Mouse (Mus musculus) intestine, embryonic 14.5 days (tissue): ENCODE measurements around the gene Zfp811. TPM values are rescaled to one million over a fixed set of nuclear protein-coding genes. Genes with fewer than 3 reads are reported as not detected.
A peak's percentile ranks its signal among the peaks of the same experiment; 100 is the strongest.

ENCODE experiments used
- ATAC-seq: fragments of 200-750 bp; cut with Nextera tagmentation; replicated peaks from 2 replicates; pipeline ENCODE4 v1.8.0; 2017; ENCODE audit warnings: low read depth, moderate number of reproducible peaks, moderate TSS enrichment, moderate library complexity; ENCODE audit not compliant: low FRiP score, low TSS enrichment
- DNase-seq: peaks from one replicate; pipeline ENCODE4 v3.0.0-alpha.2; 2018; ENCODE audit warnings: low spot score
- H3K27ac ChIP-seq: fragments of 300-500 bp; sonication (generic); 2 replicates; pipeline ENCODE4 v1.5.1; 2014; ENCODE audit warnings: low read depth, mild to moderate bottlenecking, control low read depth
- H3K27me3 ChIP-seq: fragments of 300-500 bp; sonication (generic); replicated peaks from 2 replicates; pipeline ENCODE4 v1.6.1; 2014; ENCODE audit warnings: low read length, control low read depth; ENCODE audit not compliant: control insufficient read depth, insufficient read depth
- H3K36me3 ChIP-seq: fragments of 300-500 bp; sonication (generic); 2 replicates; pipeline ENCODE4 v1.6.1; 2014; ENCODE audit warnings: low read length, control low read depth; ENCODE audit not compliant: control insufficient read depth, insufficient read depth
- H3K4me1 ChIP-seq: fragments of 300-500 bp; sonication (generic); replicated peaks from 2 replicates; pipeline ENCODE4 v1.6.1; 2014; ENCODE audit warnings: low read length, control low read depth, mixed read lengths; ENCODE audit not compliant: control insufficient read depth, insufficient read depth
- H3K4me2 ChIP-seq: fragments of 300-500 bp; sonication (generic); 2 replicates; pipeline ENCODE4 v1.6.1; 2014; ENCODE audit warnings: low read length
- H3K4me3 ChIP-seq: fragments of 300-500 bp; sonication (generic); 2 replicates; pipeline ENCODE4 v1.5.1; 2014; ENCODE audit warnings: low read depth, low read length, control low read depth, mixed read lengths
- H3K9ac ChIP-seq: fragments of 300-500 bp; sonication (generic); 2 replicates; pipeline ENCODE4 v1.6.1; 2014; ENCODE audit warnings: mild to moderate bottlenecking, low read length
- H3K9me3 ChIP-seq: fragments of 300-500 bp; sonication (generic); 2 replicates; pipeline ENCODE4 v1.6.1; 2016; ENCODE audit warnings: low read length, control low read depth; ENCODE audit not compliant: control insufficient read depth
- WGBS: fragments of 180-500 bp; shearing (Covaris S2); extraction: QIAGEN DNeasy Blood & Tissue Kit; methylation state at CpG from one replicate; pipeline ENCODE4 v1.1.7; 2014; 5-methylcytosine and 5-hydroxymethylcytosine counted together
- polyA plus RNA-seq: library from polyadenylated mRNA; unstranded; fragments of >200 nt; fragmentation: Nextera tagmentation; extraction: Ambion mirVana; gene quantifications from 2 replicates; pipeline ENCODE4 v1.2.1, GENCODE M21; 2014

Zfp811 gene
- polyA plus RNA-seq, 1 experiment from 2014 or later: 5.3 TPM

- H3K9ac ChIP-seq: peak overlapping the region; percentile 91
- WGBS: 67% methylated on average over 6 of the region's 6 CpGs
- ATAC-seq: no peak
Observed at GRCm38 (mm10) chr17:32786944-32787343, 22.8 kb downstream of the Zfp811 start.

DNA sequence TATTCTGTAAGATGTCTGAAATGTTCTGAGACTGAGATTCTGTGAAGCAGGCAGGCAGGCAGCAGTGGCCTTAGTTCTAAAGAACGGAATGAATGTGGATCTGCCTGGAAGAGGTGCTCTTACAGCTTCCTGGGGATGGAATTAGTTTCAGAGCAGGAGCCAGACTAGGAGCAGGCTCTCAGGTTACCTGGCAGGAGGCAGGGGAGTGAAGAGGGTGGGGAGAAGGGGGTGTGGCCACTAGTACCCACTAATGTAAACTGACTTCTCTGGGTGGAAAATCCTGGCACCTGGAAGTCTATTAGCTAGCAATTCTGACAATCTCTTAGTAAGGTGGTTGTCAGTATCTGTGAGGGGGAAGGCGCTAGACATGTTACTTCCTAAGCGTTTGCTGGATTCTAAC, 24.1 kb downstream of the Zfp811 start:
- Histone ChIP-seq H3K27ac (no peak overlapping the region), H3K4me1 (peaks cover 16% of the 10 kb centered on the region), H3K4me2 (no peak overlapping the region), H3K9ac (no peak overlapping the region), H3K4me3 (no peak overlapping the region), H3K36me3 (peaks cover 36% of the 10 kb centered on the region), H3K27me3 (no peaks in the 10 kb centered on the region), H3K9me3 (no peaks in the 10 kb centered on the region)
- ATAC-seq (no peak), DNase-seq (no peak)
- WGBS: 83% methylated on average over 3 of the region's 3 CpGs

More at GRCm38 (mm10) chr17:32786944-32787343, 22.8 kb downstream of the Zfp811 start:
- no peak for DNase-seq
- H3K36me3 ChIP-seq: peaks cover 36% of the 10 kb centered on the region
- H3K4me1 ChIP-seq: peaks cover 16% of the 10 kb centered on the region
- H3K9me3 ChIP-seq: no peaks in the 10 kb centered on the region
- H3K27me3 ChIP-seq: no peaks in the 10 kb centered on the region
- H3K4me2 ChIP-seq: peak overlapping the region; percentile 74
- no peak overlapping the region for H3K27ac ChIP-seq
- peak overlapping the region; percentile 61 for H3K4me3 ChIP-seq

GRCm38 (mm10) chr17:32777564-32777963, 32.2 kb downstream of the Zfp811 start:
- H3K4me1 ChIP-seq: no peaks in the 10 kb centered on the region
- no peak overlapping the region for H3K9ac ChIP-seq
- H3K27me3 ChIP-seq: no peaks in the 10 kb centered on the region
- no peaks in the 10 kb centered on the region for H3K9me3 ChIP-seq
- H3K27ac ChIP-seq: no peak overlapping the region
- H3K4me3 ChIP-seq: no peak overlapping the region
- 88% methylated on average over 3 of the region's 3 CpGs for WGBS
- no peak overlapping the region for H3K4me2 ChIP-seq
- peaks cover 66% of the 10 kb centered on the region for H3K36me3 ChIP-seq
- ATAC-seq (no peak), DNase-seq (no peak)

- Histone ChIP-seq H3K36me3 (peaks cover 77% of the 10 kb centered on the region), H3K27ac (no peak overlapping the region), H3K9me3 (no peaks in the 10 kb centered on the region; the same call in 1 of the 2 replicates), H3K4me1 (no peaks in the 10 kb centered on the region), H3K4me2 (no peak overlapping the region), H3K9ac (no peak overlapping the region), H3K4me3 (no peak overlapping the region), H3K27me3 (no peaks in the 10 kb centered on the region)
- WGBS: 84% methylated on average over 1 of the region's 1 CpGs
- DNase-seq: no peak
- no peak for ATAC-seq
Observed at GRCm38 (mm10) chr17:32771213-32771612, 38.5 kb downstream of the Zfp811 start.

DNA sequence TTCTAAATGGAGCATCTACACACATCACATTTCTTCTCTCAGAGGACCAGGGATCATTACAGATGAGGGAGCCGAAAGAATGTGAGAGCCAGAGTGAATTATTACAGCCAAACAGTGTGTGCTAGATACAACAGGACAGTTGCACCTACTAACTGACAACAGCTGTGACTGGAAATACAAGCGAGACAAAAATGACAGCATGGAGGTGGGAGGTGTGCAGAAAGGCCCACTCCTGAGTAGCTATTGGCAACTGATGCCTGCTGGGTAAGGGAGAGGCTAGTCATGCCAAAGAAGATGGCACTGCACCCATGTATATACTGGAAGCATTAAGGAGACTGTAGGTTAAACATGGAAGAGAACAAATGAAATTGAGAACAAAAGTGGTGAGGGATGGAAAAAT, 43.3 kb downstream of the Zfp811 start:
- Histone ChIP-seq H3K27ac (no peak overlapping the region), H3K9me3 (no peaks in the 10 kb centered on the region; the same call in 1 of the 2 replicates), H3K4me3 (no peak overlapping the region), H3K9ac (no peak overlapping the region), H3K4me2 (no peak overlapping the region), H3K27me3 (no peaks in the 10 kb centered on the region), H3K36me3 (peaks cover 58% of the 10 kb centered on the region), H3K4me1 (no peaks in the 10 kb centered on the region)
- DNase-seq (no peak), ATAC-seq (no peak)
- 100% methylated on average over 2 of the region's 2 CpGs for WGBS

DNA sequence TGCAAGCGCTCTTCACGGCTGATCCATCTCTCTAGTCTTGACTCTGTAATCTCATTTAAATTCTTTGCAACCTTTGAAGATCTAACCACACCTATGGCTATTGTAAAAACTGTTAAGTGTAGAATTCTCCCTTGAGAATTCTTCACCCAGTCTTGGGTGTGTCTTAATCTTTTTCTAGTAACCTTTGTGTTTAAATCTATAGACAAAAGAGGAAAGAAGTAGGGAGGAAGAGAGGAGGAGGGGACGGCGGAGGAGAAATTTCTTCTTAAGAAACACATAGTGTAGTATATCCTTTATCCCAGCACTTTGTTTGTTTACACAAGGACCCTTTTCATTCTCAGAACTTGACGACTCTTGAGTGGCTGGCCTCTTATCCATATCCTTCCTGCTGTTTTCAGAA, 52.4 kb downstream of the Zfp811 start:
- 53% methylated on average over 5 of the region's 5 CpGs for whole genome bisulfite sequencing
- ATAC-seq: no peak

GRCm38 (mm10) chr17:32753634-32754033, 56.1 kb downstream of the Zfp811 start:
- Histone ChIP-seq H3K27me3 (no peaks in the 10 kb centered on the region), H3K9ac (no peak overlapping the region), H3K36me3 (no peaks in the 10 kb centered on the region), H3K27ac (no peak overlapping the region), H3K4me3 (no peak overlapping the region), H3K9me3 (no peaks in the 10 kb centered on the region), H3K4me2 (no peak overlapping the region), H3K4me1 (no peaks in the 10 kb centered on the region)
- WGBS: 12% methylated on average over 12 of the region's 12 CpGs
- peak; percentile 55 for DNase-seq
- ATAC-seq: no peak

More for the DNA sequence above, 52.4 kb downstream of the Zfp811 start:
- no peaks in the 10 kb centered on the region for H3K27me3 ChIP-seq
- H3K4me2 ChIP-seq: no peak overlapping the region
- no peak overlapping the region for H3K27ac ChIP-seq
- H3K9ac ChIP-seq: no peak overlapping the region
- H3K4me1 ChIP-seq: no peaks in the 10 kb centered on the region
- DNase-seq: no peak
- no peak overlapping the region for H3K4me3 ChIP-seq
- no peaks in the 10 kb centered on the region for H3K9me3 ChIP-seq
- H3K36me3 ChIP-seq: no peaks in the 10 kb centered on the region

GRCm38 (mm10) chr17:32752813-32753360, 56.8 kb downstream of the Zfp811 start:
- no peaks in the 10 kb centered on the region for H3K9me3 ChIP-seq
- H3K4me2 ChIP-seq: no peak overlapping the region
- H3K36me3 ChIP-seq: no peaks in the 10 kb centered on the region
- WGBS: 77% methylated on average over 6 of the region's 6 CpGs
- DNase-seq (no peak), ATAC-seq (no peak)
- H3K9ac ChIP-seq: no peak overlapping the region
- no peaks in the 10 kb centered on the region for H3K27me3 ChIP-seq
- H3K27ac ChIP-seq: no peak overlapping the region
- no peak overlapping the region for H3K4me3 ChIP-seq
- H3K4me1 ChIP-seq: no peaks in the 10 kb centered on the region

DNA sequence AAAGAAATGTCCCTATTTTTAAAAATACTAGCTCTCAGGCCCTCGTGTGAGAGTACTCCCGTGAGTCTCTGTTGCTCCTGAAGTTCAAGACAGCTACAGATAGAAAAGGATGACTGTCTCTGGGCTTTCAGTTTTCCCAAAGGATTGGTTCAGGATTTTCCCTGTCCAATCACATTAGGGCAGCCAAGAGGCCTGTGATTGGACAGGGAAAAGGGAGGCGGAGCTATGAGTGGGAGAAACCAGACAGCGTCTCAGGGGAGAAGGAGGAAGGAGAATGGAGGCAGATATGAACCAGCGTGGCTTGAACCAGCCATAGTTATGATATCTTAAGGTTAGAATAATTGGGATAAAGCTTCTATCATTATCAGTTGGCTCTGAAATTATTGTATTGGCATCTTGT, 59.1 kb downstream of the Zfp811 start:
- no peak for ATAC-seq
- DNase-seq: no peak
- H3K9ac ChIP-seq: no peak overlapping the region
- H3K27ac ChIP-seq: no peak overlapping the region
- 35% methylated on average over 5 of the region's 5 CpGs for WGBS
- H3K36me3 ChIP-seq: no peaks in the 10 kb centered on the region
- no peaks in the 10 kb centered on the region for H3K4me1 ChIP-seq
- H3K9me3 ChIP-seq: no peaks in the 10 kb centered on the region
- H3K4me2 ChIP-seq: no peak overlapping the region
- H3K27me3 ChIP-seq: no peaks in the 10 kb centered on the region
- H3K4me3 ChIP-seq: no peak overlapping the region
